Mouse (Mus musculus) ES-E14 (cell line): ENCODE results near the gene Pla2g4d.
A peak's percentile ranks its signal among the peaks of the same experiment; 100 is the strongest.

ENCODE experiments used
- HCFC1 ChIP-seq: IDR thresholded peaks from 2 replicates; pipeline ENCODE4 v1.6.1; 2012; ENCODE audit warnings: low read length, inconsistent platforms, borderline replicate concordance; ENCODE audit not compliant: insufficient read depth
- MAFK ChIP-seq: IDR thresholded peaks from 2 replicates; pipeline ENCODE4 v1.6.1; 2014; ENCODE audit warnings: mild to moderate bottlenecking, low read depth, low read length, inconsistent platforms; ENCODE audit not compliant: insufficient read depth
- ZC3H11A ChIP-seq: IDR thresholded peaks from 2 replicates; pipeline ENCODE4 v1.6.1; 2012; ENCODE audit warnings: low read depth, mild to moderate bottlenecking, inconsistent platforms, low read length, borderline replicate concordance
- ZNF384 ChIP-seq: IDR thresholded peaks from 2 replicates; pipeline ENCODE4 v1.6.1; 2012; ENCODE audit warnings: low read depth, low read length, inconsistent platforms

GRCm38 (mm10) chr2:120279961-120280360 lies 9.0 kb downstream of the Pla2g4d start:
- TF ChIP-seq ZNF384 (no peak), MAFK (no peak), HCFC1 (no peak), ZC3H11A (peak; percentile 20; the same call in 1 of the 2 replicates)
